Comparison of ENCODE assay signal across 8 mouse cellular contexts in the genomic region with DNA sequence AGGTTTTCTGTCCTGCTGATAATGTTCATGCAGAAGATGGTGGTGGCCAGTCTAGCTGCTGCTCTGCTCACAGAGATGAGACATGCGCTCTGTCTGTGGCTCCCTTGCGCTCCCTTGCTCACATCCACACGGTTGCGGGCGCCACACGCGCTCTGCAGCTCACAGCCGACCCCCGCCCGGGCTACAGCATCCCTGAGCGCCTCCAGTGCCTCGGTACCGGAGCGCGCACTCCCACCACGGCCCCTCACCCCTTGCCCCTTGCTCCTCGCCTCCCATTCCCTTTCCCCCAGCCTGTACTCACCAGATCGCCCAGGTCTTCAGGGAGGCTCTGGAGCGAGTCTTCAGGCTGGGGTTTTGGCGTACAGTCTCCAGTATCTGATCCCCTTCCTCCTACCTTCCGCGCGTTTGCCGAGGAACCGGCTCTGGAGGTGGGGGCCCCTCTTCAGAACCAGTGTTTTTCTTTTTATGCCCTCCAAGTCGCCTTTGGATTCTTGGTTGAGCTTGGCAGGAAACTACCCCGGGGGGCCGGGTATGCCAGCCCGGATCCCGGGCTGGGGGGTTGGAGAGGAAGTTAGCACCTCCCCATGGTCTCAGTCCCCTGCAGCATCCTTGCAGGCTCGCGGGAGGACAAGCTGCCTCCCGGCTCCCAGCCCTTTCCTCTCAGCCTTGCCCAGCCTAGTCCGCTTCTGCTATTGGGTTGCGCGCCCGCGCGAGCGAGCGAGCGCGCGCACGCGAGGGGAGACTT. TPM values are rescaled to one million over a fixed set of nuclear protein-coding genes. Genes with fewer than 3 reads are reported as not detected.
DNase-seq lines count a peak whose midpoint lies in the region; ATAC-seq lines count a peak whose summit lies in the region.

A gene (minus strand): TSS at position 691 of the 745 bp plus-strand sequence.

- ATAC-seq in forebrain, embryonic 15.5 days (replicated peaks): peak; percentile 97
- ATAC-seq in intestine, embryonic 16.5 days: peak; percentile 92
- ATAC-seq in limb, embryonic 12.5 days (ENCODE audit: insufficient number of reproducible peaks, insufficient read depth, low FRiP score, low TSS enrichment, low read depth): peak; percentile 98
- no peak for ATAC-seq in megakaryocyte progenitor cell, adult 5-6 weeks (replicated peaks; ENCODE audit: poor library complexity)

- peak within 1 kb of the TSS; percentile 64 for H3K4me3 ChIP-seq in forebrain, embryonic 15.5 days
- H3K4me3 ChIP-seq in intestine, embryonic 16.5 days (ENCODE audit: low read length): peak within 1 kb of the TSS; percentile 60
- peak within 1 kb of the TSS; percentile 62 for H3K4me3 ChIP-seq in limb, embryonic 12.5 days (replicated peaks)

- peak within 1 kb of the TSS; percentile 67 for H3K4me2 ChIP-seq in forebrain, embryonic 15.5 days (replicated peaks)
- H3K4me2 ChIP-seq in intestine, embryonic 16.5 days (ENCODE audit: low read depth, low read length): peak within 1 kb of the TSS; percentile 90
- peak within 1 kb of the TSS; percentile 88 for H3K4me2 ChIP-seq in limb, embryonic 12.5 days

- peak within 1 kb of the TSS; percentile 75 for H3K9ac ChIP-seq in forebrain, embryonic 15.5 days (replicated peaks)
- peak within 1 kb of the TSS; percentile 65 for H3K9ac ChIP-seq in intestine, embryonic 16.5 days (ENCODE audit: low read depth, low read length)
- peak within 1 kb of the TSS; percentile 59 for H3K9ac ChIP-seq in limb, embryonic 12.5 days (replicated peaks)

- no peaks in the 10 kb centered on the region for H3K36me3 ChIP-seq in forebrain, embryonic 15.5 days
- no peaks in the 10 kb centered on the region for H3K36me3 ChIP-seq in intestine, embryonic 16.5 days (ENCODE audit: control insufficient read depth, insufficient read depth, low read length)
- H3K36me3 ChIP-seq in limb, embryonic 12.5 days: no peaks in the 10 kb centered on the region

- no peaks in the 10 kb centered on the region for H3K27me3 ChIP-seq in forebrain, embryonic 15.5 days
- H3K27me3 ChIP-seq in intestine, embryonic 16.5 days (replicated peaks; ENCODE audit: control insufficient read depth, insufficient read depth, low read length): no peaks in the 10 kb centered on the region; the same call in 1 of the 2 replicates
- peaks cover 9% of the 10 kb centered on the region for H3K27me3 ChIP-seq in limb, embryonic 12.5 days

- H3K9me3 ChIP-seq in forebrain, embryonic 15.5 days: no peaks in the 10 kb centered on the region
- no peaks in the 10 kb centered on the region for H3K9me3 ChIP-seq in intestine, embryonic 16.5 days (ENCODE audit: control insufficient read depth, low read length)
- no peaks in the 10 kb centered on the region for H3K9me3 ChIP-seq in limb, embryonic 12.5 days

- WGBS in forebrain, embryonic 15.5 days: under 1% methylated on average over 46 of the region's 46 CpGs
- under 1% methylated on average over 46 of the region's 46 CpGs for WGBS in intestine, embryonic 16.5 days
- WGBS in limb, embryonic 12.5 days: under 1% methylated on average over 46 of the region's 46 CpGs

- DNase-seq in adrenal gland, adult (ENCODE audit: inconsistent age in 2 of 2, low spot score in 1 of 2): peak; percentile 7 to 48
- no peak for DNase-seq in adrenal gland, adult 8-10 months
- peak; percentile 83 for DNase-seq in cerebellum, adult 11 months
- DNase-seq in retina, postnatal 1 day: peak; percentile 91

- H3K27ac ChIP-seq in forebrain, embryonic 15.5 days (replicated peaks): peak within 1 kb of the TSS; percentile 92
- peak within 1 kb of the TSS; percentile 19 for H3K27ac ChIP-seq in intestine, embryonic 16.5 days (ENCODE audit: low read length)
- H3K27ac ChIP-seq in limb, embryonic 12.5 days: no peak within 1 kb of the TSS

- 0 out of 2 replicates have a peak, but pooled peaks cover 13% of the 10 kb centered on the region for H3K4me1 ChIP-seq in forebrain, embryonic 15.5 days
- H3K4me1 ChIP-seq in intestine, embryonic 16.5 days (ENCODE audit: control insufficient read depth, insufficient read depth, low read length): peaks cover 2% of the 10 kb centered on the region; the same call in 1 of the 2 replicates
- no peaks in the 10 kb centered on the region for H3K4me1 ChIP-seq in limb, embryonic 12.5 days (replicated peaks)

RNA-seq across cellular contexts. Expression of the gene that starts here (rescaled TPM):
- 1 to 10 TPM; 2.7 to 6.2 (median 4.7) TPM for total RNA-seq in adrenal gland, adult 8-10 months (2022)
- polyA plus RNA-seq in forebrain, embryonic 15.5 days (2015; fragmentation: Nextera tagmentation; extraction: Ambion mirVana): 20.1 and 21.2 TPM in 2 replicates
- polyA plus RNA-seq in intestine, embryonic 16.5 days (2015; fragmentation: Nextera tagmentation; extraction: Ambion mirVana): 3.0 and 3.5 TPM in 2 replicates
- 2.4 and 2.7 TPM in 2 replicates for polyA plus RNA-seq in limb, embryonic 12.5 days (2016; fragmentation: Nextera tagmentation; extraction: Ambion mirVana)
- total RNA-seq in megakaryocyte progenitor cell, adult 5-6 weeks (2015): not detected in 2 replicates
- total RNA-seq in megakaryocyte progenitor cell, adult 5-6 weeks (2017): not detected in 2 replicates
